Mouse (Mus musculus): ENCODE data around the gene Nme6.

DNA sequence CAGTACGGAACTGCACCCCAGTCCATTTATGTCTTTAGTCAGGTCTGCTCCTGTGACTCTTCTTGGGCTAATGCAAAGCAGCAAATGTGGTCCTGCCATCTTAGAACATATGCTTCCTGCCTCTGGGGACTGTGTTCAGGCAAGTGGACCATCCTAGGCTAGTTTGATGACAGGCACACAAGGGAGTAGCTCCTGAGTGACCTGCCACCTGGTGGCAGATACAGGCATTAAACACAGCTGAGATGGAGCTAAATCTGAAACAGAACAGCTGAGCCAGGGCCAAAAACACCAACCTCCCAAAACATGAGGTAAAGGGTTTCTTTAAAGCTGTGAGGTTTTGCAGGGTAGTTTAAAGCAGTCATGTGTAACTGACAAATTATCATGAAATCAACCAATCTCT, 34.5 kb upstream of the Nme6 start:
- TF ChIP-seq CTCF (IDR thresholded peaks at IDR 0.05; ENCODE audit: low read depth, low read length) (peak; percentile 73), EP300 (IDR thresholded peaks at IDR 0.05; ENCODE audit: insufficient read depth, low read depth, low read length) (no peak)

Data from ES-Bruce4 (cell line).